Mouse (Mus musculus): ENCODE results near the gene Gm20489. TPM values are rescaled to one million over a fixed set of nuclear protein-coding genes. Genes with fewer than 3 reads are reported as not detected.
A peak's percentile ranks its signal among the peaks of the same experiment; 100 is the strongest.

The Gm20489 gene
- polyA plus RNA-seq, 1 experiment from 2014 or later = not detected

DNA sequence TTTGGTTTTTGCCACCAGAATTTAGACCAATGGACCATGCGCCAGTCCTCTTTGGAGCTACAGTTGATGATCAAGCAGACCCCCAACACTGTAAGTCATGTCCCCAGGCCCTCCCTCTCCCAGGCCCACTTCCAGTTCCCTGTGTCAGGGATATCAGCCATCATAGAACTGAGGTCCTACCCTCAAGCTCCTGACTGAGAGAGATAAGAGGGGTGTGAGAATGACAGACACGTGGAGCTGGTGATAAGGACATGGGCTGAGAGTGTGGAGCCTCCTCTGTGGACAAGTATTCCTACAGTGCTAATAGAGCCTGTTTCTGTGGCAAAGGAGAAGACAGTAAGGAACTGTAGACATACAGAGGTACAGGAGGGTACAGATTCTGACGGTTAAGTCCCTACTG is 18.7 kb upstream of the Gm20489 start:
- no peak overlapping the region for H3K9ac ChIP-seq
- H3K27me3 ChIP-seq (replicated peaks) = no peaks in the 10 kb centered on the region
- no peak overlapping the region for H3K4me3 ChIP-seq (replicated peaks)
- no peak overlapping the region for H3K4me2 ChIP-seq
- 86% methylated on average over 3 of the region's 3 CpGs for WGBS
- peak; percentile 88; the same call in 1 of the 2 replicates for ATAC-seq (ENCODE audit: insufficient read depth, low FRiP score, low read depth)
- peaks cover 3% of the 10 kb centered on the region; the same call in 1 of the 2 replicates for H3K36me3 ChIP-seq
- no peak overlapping the region for H3K27ac ChIP-seq
- no peaks in the 10 kb centered on the region for H3K4me1 ChIP-seq
- H3K9me3 ChIP-seq = no peaks in the 10 kb centered on the region

DNA sequence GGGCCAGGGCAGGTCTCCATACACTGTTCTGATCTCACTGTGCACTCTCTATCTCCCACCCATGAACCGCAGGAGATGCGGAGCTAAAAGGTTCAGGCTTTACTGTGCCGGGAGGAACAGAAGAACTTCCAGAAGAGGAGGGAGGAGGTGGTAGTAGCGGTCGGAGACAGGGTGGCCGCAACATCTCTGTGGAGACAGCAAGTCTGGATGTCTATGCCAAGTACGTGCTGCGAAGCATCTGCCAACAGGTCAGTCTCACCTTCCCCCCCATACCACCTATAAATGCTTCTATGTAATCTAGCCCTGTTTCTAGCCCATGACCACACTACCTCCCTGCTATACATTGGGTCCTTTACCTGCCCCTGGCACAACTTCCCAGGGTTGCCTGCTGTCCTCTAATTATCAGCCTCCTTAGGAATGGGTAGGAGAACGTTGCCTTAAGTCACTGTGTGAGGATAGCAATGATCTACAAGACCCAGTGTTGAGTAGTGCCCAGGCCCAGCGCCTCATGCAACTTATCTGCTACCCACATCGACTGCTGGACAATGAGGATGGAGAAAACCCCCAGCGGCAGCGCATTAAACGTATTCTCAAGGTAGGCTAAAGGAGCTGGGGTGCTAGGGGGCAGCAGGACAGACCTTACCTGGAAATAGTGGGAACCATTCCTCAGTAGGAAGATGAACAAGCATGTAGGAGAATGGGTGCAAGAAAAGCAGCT is 17.3 kb upstream of the Gm20489 start:
- H3K36me3 ChIP-seq = peaks cover 3% of the 10 kb centered on the region; the same call in 1 of the 2 replicates
- WGBS = 91% methylated on average over 14 of the region's 14 CpGs

DNA sequence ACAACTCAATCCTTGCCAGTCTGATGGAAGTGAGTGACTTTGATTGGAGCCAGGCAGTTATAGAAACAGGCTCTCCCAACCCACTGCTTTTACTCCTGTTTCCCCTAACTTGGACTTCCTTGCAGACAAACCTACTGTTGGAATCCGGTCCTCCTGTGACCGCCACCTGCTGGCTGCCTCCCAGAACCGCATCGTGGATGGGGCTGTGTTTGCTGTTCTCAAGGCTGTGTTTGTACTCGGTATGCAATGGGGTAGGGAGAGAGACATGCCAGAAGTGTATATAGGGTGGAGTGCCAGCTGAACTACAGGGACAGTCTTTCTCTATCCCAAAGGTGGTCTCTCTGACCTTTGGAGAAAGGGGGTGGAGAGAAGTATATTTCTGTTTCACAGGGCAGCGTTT is 16.7 kb upstream of the Gm20489 start:
- no peak overlapping the region for H3K27ac ChIP-seq
- WGBS = 23% methylated on average over 6 of the region's 6 CpGs
- H3K36me3 ChIP-seq = peaks cover 3% of the 10 kb centered on the region; the same call in 1 of the 2 replicates
- H3K4me3 ChIP-seq (replicated peaks) = no peak overlapping the region
- no peak overlapping the region for H3K9ac ChIP-seq
- ATAC-seq (ENCODE audit: insufficient read depth, low FRiP score, low read depth) = peak; percentile 44; the same call in 1 of the 2 replicates
- no peaks in the 10 kb centered on the region for H3K4me1 ChIP-seq
- no peaks in the 10 kb centered on the region for H3K27me3 ChIP-seq (replicated peaks)
- H3K4me2 ChIP-seq = no peak overlapping the region
- H3K9me3 ChIP-seq = no peaks in the 10 kb centered on the region

More for the DNA sequence above, 17.3 kb upstream of the Gm20489 start:
- Histone ChIP-seq H3K4me1 (no peaks in the 10 kb centered on the region), H3K27ac (no peak overlapping the region), H3K27me3 (replicated peaks) (no peaks in the 10 kb centered on the region), H3K9me3 (no peaks in the 10 kb centered on the region), H3K9ac (no peak overlapping the region), H3K4me2 (no peak overlapping the region), H3K4me3 (replicated peaks) (no peak overlapping the region)
- ATAC-seq (ENCODE audit: insufficient read depth, low FRiP score, low read depth) = no peak

DNA sequence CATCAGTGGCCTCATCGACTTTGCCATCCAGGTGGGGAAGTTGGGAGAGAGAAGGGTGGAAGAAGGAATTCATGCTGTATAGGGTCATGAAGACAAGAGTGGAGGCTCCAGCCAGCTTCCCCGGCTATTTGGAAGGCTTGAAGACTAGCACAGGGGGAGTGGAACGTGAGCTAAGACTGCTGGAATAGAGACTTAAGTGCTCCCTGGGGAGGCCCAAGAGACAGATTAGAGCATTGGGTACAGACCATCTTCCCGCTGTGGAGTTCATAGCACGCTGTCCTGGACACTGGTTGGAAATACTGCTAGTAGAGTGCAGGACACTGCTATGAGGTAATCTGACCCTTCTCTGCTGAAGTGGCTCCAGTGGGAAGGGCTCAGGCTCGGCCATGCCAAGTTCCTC is 14.0 kb upstream of the Gm20489 start:
- no peaks in the 10 kb centered on the region for H3K9me3 ChIP-seq
- H3K4me2 ChIP-seq = no peak overlapping the region
- no peak overlapping the region for H3K27ac ChIP-seq
- 73% methylated on average over 6 of the region's 6 CpGs for WGBS
- H3K36me3 ChIP-seq = peaks cover 3% of the 10 kb centered on the region; the same call in 1 of the 2 replicates
- no peak for ATAC-seq (ENCODE audit: insufficient read depth, low FRiP score, low read depth)
- no peak overlapping the region for H3K9ac ChIP-seq
- no peaks in the 10 kb centered on the region for H3K27me3 ChIP-seq (replicated peaks)
- H3K4me1 ChIP-seq = no peaks in the 10 kb centered on the region
- no peak overlapping the region for H3K4me3 ChIP-seq (replicated peaks)

DNA sequence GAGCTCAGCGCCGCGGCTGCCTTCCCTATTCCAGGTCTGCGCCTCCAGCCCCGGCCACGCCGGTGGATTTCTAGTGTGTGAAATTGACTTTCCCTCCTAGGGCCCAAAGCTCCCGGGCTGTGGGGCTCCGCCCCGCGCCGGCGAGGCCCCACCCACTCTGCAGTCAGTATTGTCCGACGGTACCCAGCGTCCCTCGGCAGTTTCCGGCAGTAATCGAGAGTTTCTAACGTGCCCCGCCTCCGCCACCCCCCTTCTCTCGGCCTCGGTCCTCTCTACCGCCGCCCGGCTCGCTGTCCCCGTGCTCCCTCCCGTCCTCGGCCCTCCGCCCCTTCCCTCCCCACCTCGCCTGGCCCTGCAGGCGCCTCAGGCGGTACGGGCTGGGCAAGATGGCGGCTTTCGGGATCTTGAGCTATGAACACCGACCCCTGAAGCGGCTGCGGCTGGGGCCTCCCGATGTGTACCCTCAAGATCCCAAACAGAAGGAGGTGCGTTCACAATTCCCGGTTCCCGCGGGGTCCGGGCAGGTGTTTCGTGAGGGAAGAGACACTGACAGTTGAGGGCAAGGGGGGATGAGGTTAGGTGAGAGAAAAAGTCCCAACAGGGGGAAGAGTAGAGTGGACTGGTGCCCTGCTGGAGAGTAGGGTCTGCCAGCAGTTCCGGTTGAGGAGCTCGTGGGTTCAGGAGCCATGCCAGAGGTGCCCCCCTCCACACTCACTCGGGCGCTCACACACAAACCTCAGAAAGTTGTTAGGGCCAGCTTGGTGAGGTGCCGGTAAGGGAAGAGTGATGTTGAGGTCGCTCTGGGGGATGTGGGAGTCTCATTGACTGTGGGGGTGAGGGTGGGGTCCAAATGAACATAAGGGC is 5.3 kb upstream of the Gm20489 start, which contains the start of gene Med12:
Gene Med12 (plus strand): TSS at position 156 of the 864 bp plus-strand sequence.
- 20% methylated on average over 54 of the region's 54 CpGs for WGBS

DNA sequence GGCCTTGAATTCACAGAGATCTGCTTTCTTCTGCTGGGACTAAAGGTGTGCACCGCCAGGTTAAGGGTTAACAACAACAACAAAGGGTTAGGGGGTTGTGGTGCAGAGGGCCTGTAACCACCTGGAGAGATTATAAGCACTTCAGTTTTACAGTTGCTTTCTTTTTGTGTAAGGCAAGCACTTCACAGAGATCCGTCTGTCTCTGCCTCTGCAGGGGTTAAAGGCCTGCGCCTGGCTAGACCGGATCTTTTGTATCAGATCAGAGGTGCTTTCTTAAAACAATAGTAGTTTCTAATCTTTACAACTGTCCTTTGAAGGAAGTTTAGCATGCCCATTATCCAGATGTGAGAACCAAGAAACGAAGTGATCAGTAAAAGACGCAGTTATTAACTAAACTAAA is 4.6 kb upstream of the Gm20489 start:
- ATAC-seq (ENCODE audit: insufficient read depth, low FRiP score, low read depth) = no peak
- H3K27ac ChIP-seq = no peak overlapping the region
- WGBS = 27% methylated on average over 6 of the region's 6 CpGs

More for the DNA sequence above, 5.3 kb upstream of the Gm20489 start, which contains the start of gene Med12:
- Histone ChIP-seq H3K9me3 (no peaks in the 10 kb centered on the region), H3K4me3 (replicated peaks) (peak within 1 kb of the TSS; percentile 47), H3K27me3 (replicated peaks) (no peaks in the 10 kb centered on the region), H3K9ac (peak within 1 kb of the TSS; percentile 38; the same call in 1 of the 2 replicates), H3K4me2 (peak within 1 kb of the TSS; percentile 48), H3K4me1 (no peaks in the 10 kb centered on the region), H3K27ac (peak within 1 kb of the TSS; percentile 69), H3K36me3 (peaks cover 4% of the 10 kb centered on the region; the same call in 1 of the 2 replicates)
- peak; percentile 98 for ATAC-seq (ENCODE audit: insufficient read depth, low FRiP score, low read depth)

DNA sequence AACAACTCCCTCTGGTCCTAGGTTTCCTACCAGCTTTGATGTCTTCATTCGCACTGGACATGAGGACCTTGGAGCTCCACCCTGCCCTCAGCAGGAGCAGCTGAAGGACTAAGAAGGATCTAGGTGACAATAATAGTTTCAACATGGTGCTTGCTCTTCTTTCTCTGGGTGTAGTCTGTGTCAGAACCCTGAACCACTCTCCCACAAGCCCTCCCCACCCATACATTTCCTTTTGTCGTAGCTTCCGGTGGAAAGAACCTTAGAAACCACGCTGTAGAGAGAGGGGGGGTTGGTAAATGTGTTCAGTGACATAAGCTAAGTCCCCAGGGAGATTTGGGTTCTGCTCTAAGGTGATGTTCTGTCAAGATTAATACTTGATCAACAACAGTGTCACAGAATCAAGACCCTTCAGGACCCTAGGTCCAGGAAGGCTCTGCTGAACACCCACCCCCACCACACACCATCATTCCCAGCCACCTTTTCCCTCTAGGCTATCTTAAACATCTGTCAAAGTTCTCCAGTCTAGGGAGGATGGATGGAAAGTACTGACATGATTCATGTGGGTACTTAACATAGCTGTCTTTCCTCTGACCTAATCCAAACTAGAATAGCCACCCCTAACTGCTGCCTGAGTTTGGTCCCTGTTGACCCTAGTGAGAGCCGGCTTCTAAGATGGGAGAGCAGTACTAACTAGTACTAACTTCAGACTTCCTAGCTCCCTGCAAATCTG is 633 bp downstream of the Gm20489 start, which contains the start of gene Il2rg:
Gene Il2rg (minus strand): TSS at position 231 of the 730 bp plus-strand sequence.
- no peak within 1 kb of the TSS for H3K27ac ChIP-seq
- no peak within 1 kb of the TSS for H3K4me2 ChIP-seq
- no peak within 1 kb of the TSS for H3K4me3 ChIP-seq (replicated peaks)
- WGBS = 48% methylated on average over 5 of the region's 5 CpGs
- ATAC-seq (ENCODE audit: insufficient read depth, low FRiP score, low read depth) = no peak
- no peak within 1 kb of the TSS for H3K9ac ChIP-seq
- no peaks in the 10 kb centered on the region for H3K27me3 ChIP-seq (replicated peaks)
- no peaks in the 10 kb centered on the region for H3K36me3 ChIP-seq
- no peaks in the 10 kb centered on the region for H3K9me3 ChIP-seq
- H3K4me1 ChIP-seq = no peaks in the 10 kb centered on the region

More for the DNA sequence above, 4.6 kb upstream of the Gm20489 start:
- Histone ChIP-seq H3K36me3 (peaks cover 4% of the 10 kb centered on the region; the same call in 1 of the 2 replicates), H3K4me2 (peak overlapping the region; percentile 48), H3K4me1 (no peaks in the 10 kb centered on the region), H3K27me3 (replicated peaks) (no peaks in the 10 kb centered on the region), H3K9me3 (no peaks in the 10 kb centered on the region), H3K4me3 (replicated peaks) (peak overlapping the region; percentile 47), H3K9ac (no peak overlapping the region)

DNA sequence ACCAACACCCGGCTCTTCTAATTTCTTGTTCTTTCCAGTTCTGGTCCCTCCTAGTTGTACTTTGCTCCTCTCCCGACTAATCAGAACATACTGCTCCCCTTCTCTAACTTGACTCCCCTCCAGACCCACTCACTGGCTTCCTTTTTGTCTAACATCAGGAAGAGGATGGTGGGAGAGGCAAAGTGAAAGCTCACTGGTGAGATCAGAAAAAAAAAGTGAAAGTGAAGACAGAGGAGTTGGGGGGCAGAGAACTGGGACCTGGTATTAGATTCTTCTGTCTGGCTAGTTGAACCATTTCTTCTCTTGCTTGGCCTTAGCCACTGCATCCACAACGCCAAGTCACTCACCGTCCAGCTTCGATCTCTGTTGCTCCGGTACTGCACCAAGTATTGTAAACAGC is 2.2 kb downstream of the Gm20489 start:
- no peak overlapping the region for H3K9ac ChIP-seq
- H3K4me1 ChIP-seq = no peaks in the 10 kb centered on the region
- no peak for ATAC-seq (ENCODE audit: insufficient read depth, low FRiP score, low read depth)
- no peaks in the 10 kb centered on the region for H3K9me3 ChIP-seq
- H3K27ac ChIP-seq = no peak overlapping the region
- no peak overlapping the region for H3K4me3 ChIP-seq (replicated peaks)
- no peaks in the 10 kb centered on the region for H3K27me3 ChIP-seq (replicated peaks)
- no peaks in the 10 kb centered on the region for H3K36me3 ChIP-seq
- WGBS = 88% methylated on average over 6 of the region's 6 CpGs
- H3K4me2 ChIP-seq = no peak overlapping the region

DNA sequence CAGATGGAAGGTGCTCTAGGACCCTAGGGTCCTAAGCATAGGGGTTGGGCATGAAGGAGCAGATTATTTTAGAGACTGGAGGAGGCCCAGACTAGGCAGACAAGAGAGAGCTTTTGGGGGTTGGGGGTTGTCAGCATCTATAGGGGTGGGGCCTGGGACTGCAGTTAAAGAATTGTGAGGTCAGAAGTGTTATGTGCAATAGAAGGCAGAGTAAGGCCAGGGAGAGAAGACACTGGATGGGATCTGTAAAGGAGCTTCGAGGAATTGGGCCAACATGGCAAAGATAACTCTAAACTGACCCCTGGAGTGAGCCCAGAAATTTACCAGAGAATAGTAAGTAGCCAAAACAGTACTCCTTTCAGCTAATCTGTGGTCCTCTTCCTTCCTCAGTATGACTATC is 4.9 kb downstream of the Gm20489 start, which contains the start of gene Gm614:
Gene Gm614 (minus strand): TSS at position 101 of the 400 bp plus-strand sequence.
- 69% methylated on average over 1 of the region's 1 CpGs for WGBS
- Histone ChIP-seq H3K27me3 (replicated peaks) (no peaks in the 10 kb centered on the region), H3K36me3 (no peaks in the 10 kb centered on the region), H3K27ac (no peak within 1 kb of the TSS), H3K4me1 (0 out of 2 replicates have a peak, but pooled peaks cover 3% of the 10 kb centered on the region), H3K4me2 (no peak within 1 kb of the TSS), H3K4me3 (replicated peaks) (no peak within 1 kb of the TSS), H3K9ac (no peak within 1 kb of the TSS), H3K9me3 (no peaks in the 10 kb centered on the region)
- no peak for ATAC-seq (ENCODE audit: insufficient read depth, low FRiP score, low read depth)

DNA sequence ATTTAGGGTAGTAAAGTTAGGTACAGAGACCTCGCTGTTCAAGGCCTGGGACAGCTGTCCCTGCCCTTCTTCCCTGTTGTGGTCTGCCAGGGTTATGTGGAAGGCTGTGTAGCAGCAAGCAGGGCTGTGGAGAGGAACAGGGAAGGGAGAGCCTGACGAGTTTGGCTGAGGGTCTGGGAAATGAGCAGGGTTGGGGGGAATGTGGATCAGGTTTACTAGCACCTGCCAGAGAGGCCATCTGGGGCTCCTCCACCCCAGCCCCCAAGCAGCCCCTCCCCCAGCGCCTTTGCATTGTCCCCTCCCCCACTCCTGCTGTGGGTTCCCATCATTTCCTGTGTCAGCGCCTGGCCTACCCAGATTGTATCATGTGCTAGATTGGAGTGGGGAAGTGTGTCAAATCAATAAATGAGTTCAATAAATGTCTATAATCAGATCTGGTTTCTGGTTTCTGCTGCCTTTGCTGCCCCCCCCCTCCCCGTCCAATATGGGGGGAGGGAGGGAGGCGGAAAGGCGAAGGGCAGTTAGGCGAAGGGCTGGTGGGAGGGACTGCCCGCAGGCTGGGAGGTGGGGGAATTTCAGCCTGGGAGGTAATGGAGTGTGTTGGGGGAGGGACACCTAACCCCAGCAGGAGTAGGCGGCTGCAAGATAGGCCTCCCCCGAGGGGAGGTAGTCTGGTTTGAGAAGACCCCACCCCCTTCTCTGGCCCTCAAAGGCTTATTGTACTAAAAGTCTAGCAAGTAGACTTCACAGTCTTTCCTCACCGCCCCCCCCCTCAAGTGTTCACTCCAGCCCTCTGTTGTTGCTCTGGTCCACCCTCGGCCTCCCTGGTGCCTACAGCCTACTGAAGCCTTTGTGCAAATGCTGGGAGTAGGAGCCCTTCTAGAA is 8.1 kb downstream of the Gm20489 start:
- Histone ChIP-seq H3K27ac (peak overlapping the region; percentile 63), H3K4me2 (no peak overlapping the region), H3K36me3 (no peaks in the 10 kb centered on the region), H3K9me3 (no peaks in the 10 kb centered on the region), H3K4me3 (replicated peaks) (no peak overlapping the region), H3K4me1 (0 out of 2 replicates have a peak, but pooled peaks cover 3% of the 10 kb centered on the region), H3K27me3 (replicated peaks) (no peaks in the 10 kb centered on the region), H3K9ac (no peak overlapping the region)
- ATAC-seq (ENCODE audit: insufficient read depth, low FRiP score, low read depth) = peak; percentile 70
- WGBS = 27% methylated on average over 13 of the region's 13 CpGs

Data from stomach, embryonic 15.5 days (tissue).